Mouse (Mus musculus): ENCODE data around the gene Ell. TPM values are rescaled to one million over a fixed set of nuclear protein-coding genes. Genes with fewer than 3 reads are reported as not detected.

The Ell gene
- polyA plus RNA-seq, 1 experiment: 27.9 TPM

- Histone ChIP-seq H3K4me1 (ENCODE audit: control insufficient read depth, insufficient read depth, low read length) (peaks cover 13% of the 10 kb centered on the region), H3K27me3 (ENCODE audit: control insufficient read depth, insufficient read depth, low read length) (no peaks in the 10 kb centered on the region), H3K4me3 (replicated peaks; ENCODE audit: insufficient read depth, low read depth, low read length) (peak overlapping the region; percentile 97), H3K27ac (ENCODE audit: insufficient read depth, low read length) (peak overlapping the region; percentile 80; the same call in 1 of the 2 replicates)
- peak in 1 of 2 experiments; percentile 31 for DNase-seq
- TF ChIP-seq CTCF (IDR thresholded peaks at IDR 0.05; ENCODE audit: borderline replicate concordance, insufficient read depth, low read depth, low read length): no peak
- no peak for TF ChIP-seq POLR2A (IDR thresholded peaks at IDR 0.05; ENCODE audit: borderline replicate concordance, insufficient read depth, low read length)
- WGBS: 12% methylated on average over 6 of the region's 6 CpGs
Observed at GRCm38 (mm10) chr8:70607603-70607897, 68.3 kb downstream of the Ell start.

GRCm38 (mm10) chr8:70607898-70608748 is 68.9 kb downstream of the Ell start:
- peaks cover 13% of the 10 kb centered on the region for H3K4me1 ChIP-seq (ENCODE audit: control insufficient read depth, insufficient read depth, low read length)
- peak; percentile 65 to 68 for DNase-seq
- peak overlapping the region; percentile 80 for H3K27ac ChIP-seq (ENCODE audit: insufficient read depth, low read length)
- 1% methylated on average over 84 of the region's 84 CpGs for WGBS
- peak overlapping the region; percentile 97 for H3K4me3 ChIP-seq (replicated peaks; ENCODE audit: insufficient read depth, low read depth, low read length)
- TF ChIP-seq POLR2A (IDR thresholded peaks at IDR 0.05; ENCODE audit: borderline replicate concordance, insufficient read depth, low read length): peak; percentile 67; the same call in 1 of the 2 replicates
- no peak for TF ChIP-seq CTCF (IDR thresholded peaks at IDR 0.05; ENCODE audit: borderline replicate concordance, insufficient read depth, low read depth, low read length)
- H3K27me3 ChIP-seq (ENCODE audit: control insufficient read depth, insufficient read depth, low read length): no peaks in the 10 kb centered on the region

GRCm38 (mm10) chr8:70608749-70609367 is 69.6 kb downstream of the Ell start, which contains the start of gene Ssbp4:
TSS of gene Ssbp4 (minus strand) at chr8:70608872.
- TF ChIP-seq POLR2A (IDR thresholded peaks at IDR 0.05; ENCODE audit: borderline replicate concordance, insufficient read depth, low read length) (no peak), CTCF (IDR thresholded peaks at IDR 0.05; ENCODE audit: borderline replicate concordance, insufficient read depth, low read depth, low read length) (no peak)
- H3K4me1 ChIP-seq (ENCODE audit: control insufficient read depth, insufficient read depth, low read length): peaks cover 13% of the 10 kb centered on the region
- WGBS: 5% methylated on average over 26 of the region's 26 CpGs
- DNase-seq: no peak
- H3K27me3 ChIP-seq (ENCODE audit: control insufficient read depth, insufficient read depth, low read length): no peaks in the 10 kb centered on the region
- peak within 1 kb of the TSS; percentile 80 for H3K27ac ChIP-seq (ENCODE audit: insufficient read depth, low read length)
- H3K4me3 ChIP-seq (replicated peaks; ENCODE audit: insufficient read depth, low read depth, low read length): peak within 1 kb of the TSS; percentile 97

GRCm38 (mm10) chr8:70609368-70609848 is 70.2 kb downstream of the Ell start:
- WGBS: 1% methylated on average over 38 of the region's 39 CpGs
- Histone ChIP-seq H3K27me3 (ENCODE audit: control insufficient read depth, insufficient read depth, low read length) (no peaks in the 10 kb centered on the region), H3K4me1 (ENCODE audit: control insufficient read depth, insufficient read depth, low read length) (peaks cover 13% of the 10 kb centered on the region), H3K4me3 (replicated peaks; ENCODE audit: insufficient read depth, low read depth, low read length) (peak overlapping the region; percentile 17), H3K27ac (ENCODE audit: insufficient read depth, low read length) (peak overlapping the region; percentile 35; the same call in 1 of the 2 replicates)
- TF ChIP-seq CTCF (IDR thresholded peaks at IDR 0.05; ENCODE audit: borderline replicate concordance, insufficient read depth, low read depth, low read length) (no peak), POLR2A (IDR thresholded peaks at IDR 0.05; ENCODE audit: borderline replicate concordance, insufficient read depth, low read length) (no peak)
- peak; percentile 48 to 52 for DNase-seq

GRCm38 (mm10) chr8:70609849-70610795 is 70.9 kb downstream of the Ell start:
- Histone ChIP-seq H3K27me3 (ENCODE audit: control insufficient read depth, insufficient read depth, low read length) (no peaks in the 10 kb centered on the region), H3K4me3 (replicated peaks; ENCODE audit: insufficient read depth, low read depth, low read length) (peak overlapping the region; percentile 17), H3K27ac (ENCODE audit: insufficient read depth, low read length) (peak overlapping the region; percentile 37; the same call in 1 of the 2 replicates), H3K4me1 (ENCODE audit: control insufficient read depth, insufficient read depth, low read length) (peaks cover 13% of the 10 kb centered on the region)
- DNase-seq: peak in 1 of 2 experiments; percentile 62
- WGBS: 1% methylated on average over 41 of the region's 45 CpGs
- TF ChIP-seq CTCF (IDR thresholded peaks at IDR 0.05; ENCODE audit: borderline replicate concordance, insufficient read depth, low read depth, low read length): no peak
- no peak for TF ChIP-seq POLR2A (IDR thresholded peaks at IDR 0.05; ENCODE audit: borderline replicate concordance, insufficient read depth, low read length)

GRCm38 (mm10) chr8:70610796-70611771 is 71.8 kb downstream of the Ell start:
- peak; percentile 60 to 82 for DNase-seq
- Histone ChIP-seq H3K4me1 (ENCODE audit: control insufficient read depth, insufficient read depth, low read length) (peaks cover 13% of the 10 kb centered on the region), H3K27me3 (ENCODE audit: control insufficient read depth, insufficient read depth, low read length) (no peaks in the 10 kb centered on the region), H3K4me3 (replicated peaks; ENCODE audit: insufficient read depth, low read depth, low read length) (peak overlapping the region; percentile 22), H3K27ac (ENCODE audit: insufficient read depth, low read length) (no peak overlapping the region)
- under 1% methylated on average over 54 of the region's 54 CpGs for WGBS
- TF ChIP-seq CTCF (IDR thresholded peaks at IDR 0.05; ENCODE audit: borderline replicate concordance, insufficient read depth, low read depth, low read length): peak; percentile 93
- TF ChIP-seq POLR2A (IDR thresholded peaks at IDR 0.05; ENCODE audit: borderline replicate concordance, insufficient read depth, low read length): no peak
